Mouse (Mus musculus) embryonic stem cell, embryonic (primary cell): ENCODE data around the gene Dppa5a.

Experiments used
- CTCF ChIA-PET, 4 experiments: fragments of 300-600 bp in 2 of 4; fragments of 350-600 bp in 2 of 4; sonication (Branson Sonifier 250); formaldehyde crosslinking; loops; one replicate each; lab custom pipeline; 2022; ENCODE audit warnings: inconsistent platforms in 2 of 4; lab: Charles Lee
- POLR2A ChIA-PET, 4 experiments: fragments of 300-600 bp in 2 of 4; fragments of 350-600 bp in 2 of 4; sonication (Branson Sonifier 250); formaldehyde crosslinking; loops; one replicate each; lab custom pipeline; 2022; ENCODE audit warnings: antibody characterized with exemption in 4 of 4, inconsistent platforms in 1 of 4; lab: Charles Lee

The Dppa5a gene

GRCm38 (mm10) chr9:78374397-78374796 lies 6.4 kb upstream of the Dppa5a start:
- ChIA-PET POLR2A (interaction anchor here (0.5 to 12.3 kb wide), 85 partner anchors 8 to 1391 kb away, joined by 3 to 455 read pairs (median 6); partner anchors contain the start of genes Ddx43 (in 4 of the 4), Mto1 (in 3 of the 4), Cgas (in 2 of the 4) and Gsta2 (in 2 of the 4)), CTCF (interaction anchor here in 3 of 4 experiments (1.0 to 3.5 kb wide), 10 partner anchors 12 to 34 kb away, joined by 3 to 17 read pairs (median 6); partner anchors contain the start of gene Ddx43 (in 1 of the 3))

DNA sequence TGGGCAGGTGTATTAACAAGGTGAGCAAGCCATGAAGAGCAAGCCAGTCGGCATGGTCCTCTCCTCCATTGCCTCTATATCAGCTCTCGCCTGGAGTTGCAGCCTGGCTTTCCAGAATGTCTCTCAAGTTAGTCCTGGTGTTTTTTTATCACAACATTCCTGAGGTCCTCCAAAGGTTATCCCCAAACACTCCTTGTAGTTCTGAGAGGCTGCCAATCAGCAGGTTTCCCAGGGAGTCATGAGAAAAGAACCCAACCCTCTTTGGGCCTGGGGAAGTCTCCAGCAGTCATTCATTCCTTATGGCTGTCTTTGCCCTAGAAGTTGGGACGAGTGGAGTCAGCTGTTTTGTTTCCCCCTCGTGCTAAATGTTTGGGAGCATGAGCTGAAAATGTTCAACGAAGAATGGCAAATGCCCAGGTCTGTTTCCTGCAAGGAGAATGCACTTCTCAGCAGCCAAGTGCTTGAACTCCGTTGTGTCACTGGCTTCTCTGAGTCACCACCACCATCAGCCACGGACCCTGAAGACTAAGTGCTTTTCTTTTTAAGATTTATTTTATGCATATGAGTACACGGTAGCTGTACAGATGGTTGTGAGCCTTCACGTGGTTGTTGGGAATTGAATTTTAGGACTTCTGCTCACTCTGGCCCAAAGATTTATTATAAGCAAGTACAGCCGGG lies 5.0 kb upstream of the Dppa5a start:
- ChIA-PET CTCF (interaction anchor here in 2 of 4 experiments (0.9 to 3.5 kb wide), 5 partner anchors 13 to 32 kb away, joined by 3 to 17 read pairs (median 14); no protein-coding TSS in a partner anchor), POLR2A (interaction anchor here in 3 of 4 experiments (0.9 to 12.3 kb wide), 36 partner anchors 7 to 199 kb away, joined by 3 to 455 read pairs (median 12); partner anchors contain the start of genes Ddx43 (in 2 of the 3) and Gsta2 (in 2 of the 3))

- CTCF ChIA-PET = no interaction called here
- POLR2A ChIA-PET = interaction anchor here in 3 of 4 experiments (0.5 to 12.3 kb wide), 27 partner anchors 8 to 619 kb away, joined by 3 to 455 read pairs (median 6); partner anchors contain the start of genes Ddx43 (in 2 of the 3) and Gsta2 (in 2 of the 3)
These were observed 3.5 kb upstream of the Dppa5a start for GRCm38 (mm10) chr9:78371441-78371840.

- ChIA-PET POLR2A (interaction anchor here (0.6 to 12.3 kb wide), 13 partner anchors 7 to 178 kb away, joined by 3 to 455 read pairs (median 57); partner anchors contain the start of genes Gsta2 (in 2 of the 4) and Ddx43 (in 1 of the 4)), CTCF (no interaction called here)
These were observed 1.8 kb upstream of the Dppa5a start for GRCm38 (mm10) chr9:78369786-78370185.

- CTCF ChIA-PET = interaction anchor here in 2 of 4 experiments (1.1 to 2.0 kb wide), 4 partner anchors 9 to 158 kb away, joined by 3 to 14 read pairs (median 4); no protein-coding TSS in a partner anchor
- POLR2A ChIA-PET = interaction anchor here (0.8 to 2.3 kb wide), 59 partner anchors 9 to 216 kb away, joined by 3 to 115 read pairs (median 9); partner anchors contain the start of genes Gsta2 (in 3 of the 4), Ooep (in 3 of the 4), Ddx43 (in 2 of the 4) and Cgas (in 1 of the 4)
These were observed 1.4 kb upstream of the Dppa5a start for GRCm38 (mm10) chr9:78369349-78369748.

DNA sequence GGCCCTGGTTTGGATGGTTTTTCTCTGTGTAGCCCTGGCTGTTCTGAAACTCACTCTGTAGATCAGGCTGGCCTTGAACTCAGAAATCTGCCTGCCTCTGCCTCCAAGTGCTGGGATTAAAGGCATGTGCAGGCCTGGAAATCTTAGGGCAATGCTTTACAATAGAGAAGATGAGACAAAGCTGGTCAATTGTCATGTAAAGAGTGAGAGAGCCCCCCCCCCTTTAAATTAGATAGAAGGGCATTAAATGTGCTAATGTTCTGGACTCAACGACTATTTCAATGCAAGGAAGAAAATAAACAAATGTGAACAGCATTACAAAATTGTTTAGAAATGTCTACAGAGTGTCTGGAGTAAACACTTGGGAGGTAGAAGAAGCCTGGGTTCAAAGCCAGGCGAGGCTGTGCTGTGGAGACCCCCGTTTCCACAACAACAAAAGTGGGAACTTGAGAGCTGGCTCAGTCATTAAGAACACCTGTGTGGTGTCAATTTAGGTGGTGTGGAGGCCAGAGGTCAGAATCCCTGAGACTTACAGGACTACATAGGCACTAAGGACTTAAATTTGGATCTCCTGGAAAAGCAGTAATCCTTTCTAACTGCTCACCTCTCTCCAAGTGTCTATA lies 805 bp upstream of the Dppa5a start:
- ChIA-PET POLR2A (interaction anchor here (0.6 to 2.3 kb wide), 90 partner anchors 8 to 452 kb away, joined by 3 to 115 read pairs (median 5); partner anchors contain the start of genes Ddx43 (in 3 of the 4), Gsta2 (in 3 of the 4), Ooep (in 3 of the 4) and Fbxo9 (in 2 of the 4)), CTCF (interaction anchor here in 2 of 4 experiments (1.1 to 2.0 kb wide), 6 partner anchors 9 to 159 kb away, joined by 3 to 14 read pairs (median 4); no protein-coding TSS in a partner anchor)

GRCm38 (mm10) chr9:78365850-78366544 lies 2.0 kb downstream of the Dppa5a start:
- POLR2A ChIA-PET = interaction anchor here (0.6 to 1.6 kb wide), 43 partner anchors 8 to 1308 kb away, joined by 3 to 70 read pairs (median 4); partner anchors contain the start of genes Ooep (in 3 of the 4), Gsta2 (in 1 of the 4) and Slc17a5 (in 1 of the 4)
- CTCF ChIA-PET = interaction anchor here in 2 of 4 experiments (0.6 to 0.8 kb wide), 3 partner anchors 20 to 196 kb away, joined by 3 to 6 read pairs (median 3); no protein-coding TSS in a partner anchor

- POLR2A ChIA-PET = interaction anchor here (0.6 to 15.5 kb wide), 16 partner anchors 10 to 173 kb away, joined by 3 to 455 read pairs (median 6); partner anchors contain the start of gene Ooep (in 3 of the 4)
- CTCF ChIA-PET = interaction anchor here (0.6 to 1.6 kb wide), 7 partner anchors 13 to 545 kb away, joined by 3 to 11 read pairs (median 4); no protein-coding TSS in a partner anchor
These were observed 3.3 kb downstream of the Dppa5a start for GRCm38 (mm10) chr9:78364701-78365100.

DNA sequence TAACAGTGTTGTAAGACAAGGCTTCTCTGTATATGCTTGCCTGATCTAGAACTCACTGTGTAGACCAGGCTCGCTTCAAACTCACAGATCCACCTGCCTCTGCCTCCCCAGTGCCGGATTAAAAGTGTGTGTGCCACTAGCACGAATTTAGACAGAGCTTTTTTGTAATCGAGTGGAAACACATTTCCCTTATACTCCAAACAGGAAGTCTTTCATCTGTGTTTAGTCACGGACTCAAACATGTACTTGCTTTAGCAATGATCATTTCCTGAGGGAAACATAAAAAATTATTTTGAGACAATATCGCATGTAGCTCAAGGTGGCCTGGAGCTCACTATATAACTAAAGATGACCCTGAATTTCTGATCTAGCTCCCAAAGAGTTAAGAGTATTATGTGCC lies 4.6 kb downstream of the Dppa5a start:
- CTCF ChIA-PET = interaction anchor here in 3 of 4 experiments (0.6 to 1.7 kb wide), 6 partner anchors 12 to 250 kb away, joined by 3 to 8 read pairs (median 3); no protein-coding TSS in a partner anchor
- POLR2A ChIA-PET = interaction anchor here (0.6 to 15.5 kb wide), 24 partner anchors 10 to 605 kb away, joined by 3 to 455 read pairs (median 4); partner anchors contain the start of genes Ooep (in 2 of the 4) and Ddx43 (in 1 of the 4)

- POLR2A ChIA-PET = interaction anchor here (0.6 to 15.5 kb wide), 31 partner anchors 8 to 601 kb away, joined by 3 to 455 read pairs (median 7); partner anchors contain the start of genes Dppa5a (in 4 of the 4), Ooep (in 3 of the 4), Cgas (in 1 of the 4) and Mto1 (in 1 of the 4)
These were observed 7.5 kb downstream of the Dppa5a start for GRCm38 (mm10) chr9:78360484-78360872.

DNA sequence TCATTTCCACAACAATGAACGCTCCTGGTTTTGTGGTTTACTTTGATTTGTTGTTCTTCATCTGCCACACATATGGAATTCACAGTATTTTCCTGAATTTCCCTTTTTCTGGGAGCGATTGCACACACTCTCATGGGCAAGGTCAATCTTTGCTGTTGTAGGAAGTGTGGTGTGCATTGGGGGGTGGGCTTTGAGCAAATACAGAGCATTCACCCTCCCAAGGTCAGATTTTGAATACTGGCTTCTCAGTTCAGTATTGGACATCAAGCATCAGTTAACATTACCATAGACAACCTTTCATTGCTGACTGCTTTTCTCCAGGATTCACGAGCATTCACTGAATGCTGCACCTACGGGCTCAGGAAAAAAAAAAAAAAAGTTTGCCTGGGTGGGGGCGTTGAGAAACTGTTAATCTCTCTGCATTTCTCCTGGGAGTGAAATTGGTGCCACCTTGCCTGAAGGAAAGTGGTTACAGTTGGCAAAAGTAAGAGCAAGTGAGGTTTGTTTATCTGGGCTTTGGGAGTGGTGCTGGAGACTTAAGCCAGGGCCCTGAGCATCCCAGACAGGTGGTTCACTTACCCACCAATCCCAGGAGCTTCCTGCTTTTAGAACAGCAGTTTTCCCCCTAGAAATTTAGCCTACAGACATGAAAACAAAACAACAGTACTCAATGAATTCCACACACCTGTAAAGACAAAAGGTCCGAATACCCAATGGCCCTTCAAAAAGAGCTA lies 8.1 kb downstream of the Dppa5a start:
- POLR2A ChIA-PET = interaction anchor here (0.6 to 15.5 kb wide), 45 partner anchors 8 to 600 kb away, joined by 3 to 455 read pairs (median 5); partner anchors contain the start of genes Dppa5a (in 4 of the 4), Ooep (in 3 of the 4), Ddx43 (in 2 of the 4) and Cgas (in 1 of the 4)
- CTCF ChIA-PET = interaction anchor here (0.5 to 2.3 kb wide), 17 partner anchors 8 to 251 kb away, joined by 3 to 17 read pairs (median 3); partner anchors contain the start of genes Dppa5a (in 1 of the 4) and Fbxo9 (in 1 of the 4)

More at GRCm38 (mm10) chr9:78360484-78360872, 7.5 kb downstream of the Dppa5a start:
- CTCF ChIA-PET = interaction anchor here in 3 of 4 experiments (0.5 to 2.1 kb wide), 9 partner anchors 9 to 70 kb away, joined by 3 to 13 read pairs (median 4); no protein-coding TSS in a partner anchor

DNA sequence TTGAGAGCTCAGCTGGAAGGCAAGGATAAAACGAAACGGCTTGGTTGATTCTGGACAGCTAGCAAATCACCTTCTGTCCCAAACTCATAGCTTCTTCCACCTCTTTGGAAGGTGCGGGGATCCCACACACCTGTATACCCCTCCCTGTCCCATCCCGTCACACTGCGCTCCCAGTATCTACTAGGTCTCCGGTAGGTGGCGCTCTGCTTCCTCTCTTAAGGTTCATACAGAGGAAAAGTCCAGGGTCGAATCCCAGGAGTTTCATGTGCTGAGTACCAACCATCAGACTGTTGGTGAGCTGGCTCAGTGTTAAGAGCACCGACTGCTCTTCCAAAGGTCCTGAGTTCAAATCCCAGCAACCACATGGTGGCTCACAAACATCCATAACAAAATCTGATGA lies 9.9 kb downstream of the Dppa5a start:
- ChIA-PET POLR2A (interaction anchor here (0.6 to 15.5 kb wide), 34 partner anchors 8 to 181 kb away, joined by 3 to 455 read pairs (median 4); partner anchors contain the start of genes Ddx43 (in 3 of the 4), Dppa5a (in 3 of the 4) and Ooep (in 3 of the 4)), CTCF (interaction anchor here (0.5 to 2.6 kb wide), 31 partner anchors 10 to 245 kb away, joined by 3 to 29 read pairs (median 3); partner anchors contain the start of genes Ddx43 (in 2 of the 4), Dppa5a (in 1 of the 4), Mto1 (in 1 of the 4) and Ooep (in 1 of the 4))

- CTCF ChIA-PET = interaction anchor here in 1 of 4 experiments (1.1 kb wide), 1 partner anchor 30 kb away, joined by 3 read pairs; no protein-coding TSS in a partner anchor
- POLR2A ChIA-PET = interaction anchor here in 3 of 4 experiments (0.7 to 15.5 kb wide), 9 partner anchors 10 to 164 kb away, joined by 3 to 455 read pairs (median 4); partner anchors contain the start of genes Ooep (in 2 of the 3) and Dppa5a (in 1 of the 3)
These were observed 12.4 kb downstream of the Dppa5a start, which contains the start of gene Gsta2 for GRCm38 (mm10) chr9:78355611-78356010. TSS of gene Gsta2 (minus strand) at chr9:78355788.

- CTCF ChIA-PET = no interaction called here
- POLR2A ChIA-PET = interaction anchor here in 2 of 4 experiments (0.7 to 15.5 kb wide), 7 partner anchors 11 to 163 kb away, joined by 3 to 455 read pairs (median 4); partner anchors contain the start of genes Dppa5a (in 1 of the 2) and Ooep (in 1 of the 2)
These were observed 13.1 kb downstream of the Dppa5a start for GRCm38 (mm10) chr9:78354665-78355578.
